Mouse (Mus musculus) mature B cell (primary cell): ENCODE data around the gene Hamp2.

Experiments used
- in situ Hi-C: fragments of 300-500 bp; cut with MboI; formaldehyde crosslinking; loops from 2 replicates; pipeline ENCODE4 v1.14.3; 2019

Gene Hamp2

GRCm38 (mm10) chr7:30891746-30892145, 32.7 kb downstream of the Hamp2 start:
- in situ Hi-C loops = no loop called here

GRCm38 (mm10) chr7:30890681-30891080, 33.8 kb downstream of the Hamp2 start:
- in situ Hi-C loops = no loop called here

- in situ Hi-C loops = no loop called here
Observed at GRCm38 (mm10) chr7:30888786-30889185, 35.7 kb downstream of the Hamp2 start.

GRCm38 (mm10) chr7:30887568-30888188, 36.8 kb downstream of the Hamp2 start:
- in situ Hi-C loops = no loop called here

GRCm38 (mm10) chr7:30886852-30887251, 37.6 kb downstream of the Hamp2 start:
- in situ Hi-C loops = no loop called here

GRCm38 (mm10) chr7:30884047-30884446, 40.4 kb downstream of the Hamp2 start:
- in situ Hi-C loops = no loop called here

GRCm38 (mm10) chr7:30881367-30881766, 43.1 kb downstream of the Hamp2 start:
- in situ Hi-C loops = no loop called here

GRCm38 (mm10) chr7:30880176-30880575, 44.3 kb downstream of the Hamp2 start, which contains the start of gene Cd22:
Cd22 (minus strand) TSS chr7:30880342.
- in situ Hi-C loops = no loop called here

GRCm38 (mm10) chr7:30878950-30879349, 45.5 kb downstream of the Hamp2 start:
- in situ Hi-C loops = no loop called here

- in situ Hi-C loops = no loop called here
Observed at GRCm38 (mm10) chr7:30873083-30873482, 51.4 kb downstream of the Hamp2 start.
